Mouse (Mus musculus): ENCODE measurements around the gene Dab1. TPM values are rescaled to one million over a fixed set of nuclear protein-coding genes. Genes with fewer than 3 reads are reported as not detected.

The Dab1 gene
- polyA plus RNA-seq, 1 experiment from 2014 or later: 69.6 TPM

DNA sequence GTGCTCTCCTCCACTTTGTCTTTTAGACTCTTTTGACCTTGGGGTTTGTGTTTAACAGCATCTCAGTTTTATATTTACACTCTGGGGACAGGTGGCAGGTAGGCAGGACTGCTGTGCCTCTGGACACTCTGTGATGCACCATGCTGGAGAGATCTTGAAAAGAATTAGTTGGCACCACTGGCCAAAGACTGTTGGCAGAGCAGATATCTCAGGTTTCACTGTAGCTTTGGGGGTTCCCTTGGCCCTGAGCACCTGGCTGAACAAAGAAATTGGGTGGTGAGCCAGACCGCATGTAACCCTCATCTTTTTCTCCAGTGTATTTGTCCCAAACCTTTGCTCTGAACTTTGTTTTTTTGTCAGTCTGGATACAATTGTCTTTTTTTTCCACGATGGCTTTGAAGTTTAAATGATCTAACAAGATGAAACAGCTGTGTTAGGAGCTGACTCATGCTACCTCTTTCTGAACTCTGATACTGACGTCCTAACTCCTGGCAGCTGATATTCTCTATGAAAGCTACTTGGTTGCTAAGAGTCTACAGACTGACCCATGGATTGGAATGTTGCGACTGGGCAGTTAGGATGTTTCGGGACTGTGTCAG, 960.9 kb downstream of the Dab1 start:
- Histone ChIP-seq H3K4me2 (no peak overlapping the region), H3K4me3 (no peak overlapping the region), H3K27me3 (no peaks in the 10 kb centered on the region), H3K9ac (no peak overlapping the region), H3K9me3 (no peaks in the 10 kb centered on the region), H3K27ac (no peak overlapping the region), H3K36me3 (no peaks in the 10 kb centered on the region), H3K4me1 (replicated peaks) (peaks cover 14% of the 10 kb centered on the region)
- WGBS: 83% methylated on average over 5 of the region's 5 CpGs
- no peak for ATAC-seq (ENCODE audit: low FRiP score)

DNA sequence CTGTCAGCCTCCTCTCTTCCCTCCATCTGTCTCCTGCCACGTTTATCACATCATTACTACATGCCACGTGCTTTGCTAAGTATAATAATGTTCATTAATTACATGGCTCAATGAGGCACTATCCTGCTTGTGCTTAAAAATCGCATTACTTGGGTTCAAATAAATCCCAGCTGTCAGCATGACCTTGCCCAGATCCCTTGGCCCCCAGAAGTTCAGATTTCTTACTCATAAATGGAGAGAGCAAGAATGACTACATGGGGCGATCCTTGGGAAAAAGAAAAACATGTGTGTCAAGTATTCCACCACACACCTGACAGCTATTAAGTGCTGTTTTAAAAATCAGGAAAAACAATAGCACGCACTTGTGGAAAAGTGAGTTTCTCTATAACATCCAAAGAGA, 963.6 kb downstream of the Dab1 start:
- Histone ChIP-seq H3K9ac (no peak overlapping the region), H3K4me1 (replicated peaks) (peaks cover 14% of the 10 kb centered on the region), H3K4me2 (no peak overlapping the region), H3K9me3 (no peaks in the 10 kb centered on the region), H3K36me3 (no peaks in the 10 kb centered on the region), H3K4me3 (no peak overlapping the region), H3K27ac (no peak overlapping the region), H3K27me3 (no peaks in the 10 kb centered on the region)
- WGBS: 45% methylated on average over 5 of the region's 5 CpGs
- no peak for ATAC-seq (ENCODE audit: low FRiP score)

DNA sequence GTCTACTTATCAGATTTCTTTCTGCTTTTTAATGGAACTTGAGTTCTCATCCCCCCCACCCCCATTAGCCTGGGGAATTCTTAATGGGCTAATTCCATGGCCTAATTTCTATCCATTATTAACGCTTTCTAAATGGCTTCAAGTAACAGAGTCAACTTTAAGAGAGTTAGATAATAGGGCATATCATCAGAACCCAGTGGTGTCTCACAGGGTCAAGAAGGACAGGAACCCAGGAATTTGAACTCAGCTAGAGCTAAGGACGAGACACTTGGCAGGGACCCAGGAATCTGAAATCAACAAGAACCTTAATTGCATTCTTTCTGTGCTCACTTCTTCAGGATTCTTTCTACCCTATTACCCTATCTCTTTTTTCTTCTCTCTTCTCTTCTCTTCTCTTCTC, 968.7 kb downstream of the Dab1 start:
- Histone ChIP-seq H3K9ac (no peak overlapping the region), H3K4me3 (no peak overlapping the region), H3K27ac (no peak overlapping the region), H3K9me3 (no peaks in the 10 kb centered on the region), H3K4me1 (replicated peaks) (peaks cover 16% of the 10 kb centered on the region), H3K27me3 (no peaks in the 10 kb centered on the region), H3K36me3 (no peaks in the 10 kb centered on the region), H3K4me2 (no peak overlapping the region)
- ATAC-seq (ENCODE audit: low FRiP score): no peak
- 48% methylated on average over 2 of the region's 2 CpGs for WGBS

DNA sequence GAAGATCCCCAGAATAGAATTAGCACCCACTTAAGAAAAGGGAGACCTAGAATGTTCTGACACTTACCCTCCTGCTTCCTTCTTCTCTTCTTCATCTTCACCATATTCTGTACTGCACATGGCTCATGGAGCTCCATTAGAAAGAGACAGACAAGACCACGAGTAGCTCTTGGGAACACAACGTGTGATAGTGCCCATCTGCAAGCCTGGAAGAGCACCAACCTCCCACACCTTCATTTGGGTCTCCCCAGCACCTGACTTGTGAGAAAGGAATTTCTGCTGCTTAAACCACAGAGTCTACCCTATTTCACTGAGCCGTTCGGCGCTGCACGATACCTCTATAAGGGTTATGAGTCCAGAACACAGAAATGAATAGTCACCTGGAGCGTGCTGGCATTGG, 977.8 kb downstream of the Dab1 start:
- Histone ChIP-seq H3K4me2 (no peak overlapping the region), H3K27ac (no peak overlapping the region), H3K36me3 (no peaks in the 10 kb centered on the region), H3K4me3 (no peak overlapping the region), H3K4me1 (replicated peaks) (no peaks in the 10 kb centered on the region), H3K9ac (no peak overlapping the region), H3K9me3 (no peaks in the 10 kb centered on the region), H3K27me3 (no peaks in the 10 kb centered on the region)
- WGBS: 95% methylated on average over 7 of the region's 7 CpGs
- ATAC-seq (ENCODE audit: low FRiP score): no peak

DNA sequence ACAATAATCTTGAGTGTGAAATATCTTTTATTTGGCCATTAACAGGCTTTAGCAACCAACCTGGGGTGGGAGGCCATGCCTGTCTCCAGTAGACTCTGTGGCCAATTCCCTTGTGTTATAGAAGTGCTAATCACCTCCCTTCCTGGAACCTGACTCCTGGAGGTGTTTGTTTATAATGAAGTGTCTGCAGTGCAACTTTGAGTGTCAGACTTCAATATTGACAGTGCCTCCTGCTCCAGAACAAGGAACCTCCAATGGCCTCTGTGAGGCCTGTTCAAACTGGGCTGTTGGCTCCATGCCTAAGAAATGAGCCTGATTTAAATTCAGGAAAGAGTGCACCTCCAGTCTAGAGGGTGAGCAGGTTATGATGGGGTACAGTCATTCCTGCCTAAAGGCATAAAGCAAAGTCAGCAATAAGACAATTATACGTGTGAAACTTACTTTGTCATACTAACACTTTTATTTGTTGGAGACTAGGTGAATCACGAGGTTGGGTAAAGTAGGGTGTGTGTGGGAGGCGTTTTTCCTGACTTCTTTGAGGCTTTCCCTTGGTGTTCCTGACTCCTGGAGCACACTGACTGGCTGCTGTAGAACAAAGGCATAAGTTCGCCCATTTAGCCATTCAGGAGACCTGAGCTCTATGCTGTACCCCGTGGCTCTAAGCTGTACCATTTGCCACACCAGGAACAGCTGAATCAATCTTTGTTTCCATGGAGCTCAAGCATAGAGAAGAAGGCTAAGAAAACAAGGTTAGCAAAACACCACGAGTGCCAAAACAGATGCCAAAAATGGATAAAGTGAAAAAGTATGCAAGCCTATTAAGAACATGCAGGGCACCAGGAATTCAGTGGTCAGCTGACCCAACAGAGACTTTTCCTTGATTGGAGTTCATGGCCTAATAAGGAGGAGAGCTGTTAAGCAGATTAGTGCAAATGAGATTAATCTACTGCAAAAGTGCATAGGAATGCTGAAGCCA, 978.6 kb downstream of the Dab1 start:
- Histone ChIP-seq H3K9ac (no peak overlapping the region), H3K36me3 (no peaks in the 10 kb centered on the region), H3K4me2 (no peak overlapping the region), H3K4me3 (no peak overlapping the region), H3K27me3 (no peaks in the 10 kb centered on the region), H3K9me3 (no peaks in the 10 kb centered on the region), H3K4me1 (replicated peaks) (no peaks in the 10 kb centered on the region), H3K27ac (no peak overlapping the region)
- 72% methylated on average over 6 of the region's 6 CpGs for WGBS
- no peak for ATAC-seq (ENCODE audit: low FRiP score)

DNA sequence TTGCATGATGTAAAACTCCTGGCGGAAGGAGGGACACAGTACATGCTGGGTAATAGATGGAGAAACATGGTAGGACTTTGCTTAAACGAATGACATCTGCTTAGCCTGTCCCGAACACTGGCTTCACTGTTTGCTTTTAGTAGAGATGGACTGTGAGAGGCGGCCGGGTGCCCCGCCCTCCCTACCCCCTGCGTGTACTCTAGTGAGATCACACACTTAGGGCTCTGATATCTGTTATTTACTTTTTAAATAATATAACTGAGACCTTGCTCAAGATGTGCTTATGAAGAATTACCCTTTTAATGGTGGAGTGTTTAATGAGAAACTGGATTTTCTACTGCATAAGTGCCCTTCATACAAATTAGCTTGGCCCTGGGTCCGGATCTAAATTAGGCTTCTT, 983.6 kb downstream of the Dab1 start:
- Histone ChIP-seq H3K9ac (no peak overlapping the region), H3K4me2 (no peak overlapping the region), H3K4me1 (replicated peaks) (peaks cover 10% of the 10 kb centered on the region), H3K27me3 (no peaks in the 10 kb centered on the region), H3K4me3 (no peak overlapping the region), H3K36me3 (no peaks in the 10 kb centered on the region), H3K9me3 (no peaks in the 10 kb centered on the region), H3K27ac (no peak overlapping the region)
- WGBS: 83% methylated on average over 8 of the region's 8 CpGs
- no peak for ATAC-seq (ENCODE audit: low FRiP score)

DNA sequence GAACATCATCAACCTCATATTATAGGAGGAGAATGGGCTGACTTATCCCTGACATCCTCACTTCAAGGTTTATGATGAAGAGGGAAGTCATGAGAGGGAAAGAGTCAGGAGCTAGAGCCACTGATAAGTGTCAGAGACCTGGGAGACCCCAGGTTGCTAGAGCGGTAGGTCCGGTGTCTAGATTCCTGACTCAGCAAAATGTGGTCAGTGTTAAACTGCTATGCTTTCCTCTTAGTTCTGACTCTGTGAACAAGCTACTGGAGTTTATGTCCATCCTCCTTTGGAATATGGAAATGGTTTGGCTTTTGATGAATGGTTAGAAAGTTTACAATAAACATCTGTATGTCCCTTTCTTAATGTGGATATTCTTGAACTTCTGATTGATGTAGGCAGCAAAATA, 985.1 kb downstream of the Dab1 start:
- Histone ChIP-seq H3K4me1 (replicated peaks) (peaks cover 11% of the 10 kb centered on the region), H3K9me3 (no peaks in the 10 kb centered on the region), H3K4me2 (no peak overlapping the region), H3K27me3 (no peaks in the 10 kb centered on the region), H3K4me3 (no peak overlapping the region), H3K9ac (no peak overlapping the region), H3K36me3 (no peaks in the 10 kb centered on the region), H3K27ac (no peak overlapping the region)
- WGBS: 97% methylated on average over 2 of the region's 2 CpGs
- ATAC-seq (ENCODE audit: low FRiP score): no peak

DNA sequence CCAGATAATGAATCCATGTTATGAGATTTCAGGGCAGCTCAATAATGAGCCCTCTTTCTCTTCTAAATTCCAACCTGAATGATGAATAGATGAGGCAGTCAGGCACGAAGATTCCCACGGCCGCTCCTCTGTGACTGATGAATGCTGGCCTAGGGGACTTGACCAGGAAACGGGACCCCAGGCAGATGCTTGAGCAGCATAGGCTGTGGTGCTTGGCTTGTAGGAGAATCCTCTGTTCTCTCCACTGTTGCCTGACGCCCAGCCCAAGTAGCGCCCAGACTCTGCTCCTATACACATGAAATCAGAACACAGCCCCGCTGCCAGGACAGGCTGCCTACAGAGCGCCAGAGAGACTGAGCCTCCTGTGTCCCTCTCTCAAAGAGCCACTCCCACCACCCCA, 987.7 kb downstream of the Dab1 start:
- no peaks in the 10 kb centered on the region for H3K9me3 ChIP-seq
- no peaks in the 10 kb centered on the region for H3K36me3 ChIP-seq
- ATAC-seq (ENCODE audit: low FRiP score): no peak
- no peaks in the 10 kb centered on the region for H3K27me3 ChIP-seq
- H3K4me1 ChIP-seq (replicated peaks): peaks cover 11% of the 10 kb centered on the region
- H3K4me2 ChIP-seq: no peak overlapping the region
- peak overlapping the region; percentile 15; the same call in 1 of the 2 replicates for H3K27ac ChIP-seq
- no peak overlapping the region for H3K9ac ChIP-seq
- WGBS: 19% methylated on average over 8 of the region's 8 CpGs
- H3K4me3 ChIP-seq: no peak overlapping the region

DNA sequence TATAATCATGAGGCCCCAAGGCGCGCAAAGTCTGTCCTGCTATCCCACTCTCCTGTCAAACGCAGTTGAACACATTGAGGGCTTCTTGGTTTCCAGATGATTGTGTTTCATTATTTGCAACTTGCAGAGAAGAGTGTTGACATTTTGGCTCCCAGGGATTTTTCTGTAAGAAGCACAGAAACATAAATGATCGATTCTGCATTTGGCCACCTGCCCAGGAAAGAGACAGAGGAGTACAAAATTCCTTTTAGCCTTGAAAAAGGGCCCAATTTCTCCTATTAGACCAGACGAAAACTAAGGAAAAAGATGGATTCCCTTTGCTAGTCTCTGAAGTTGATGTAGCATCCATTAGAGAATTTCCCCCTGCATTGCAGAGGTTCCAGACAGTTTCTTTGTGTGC, 988.5 kb downstream of the Dab1 start:
- no peak overlapping the region for H3K9ac ChIP-seq
- 68% methylated on average over 5 of the region's 5 CpGs for WGBS
- no peak overlapping the region for H3K4me3 ChIP-seq
- no peaks in the 10 kb centered on the region for H3K36me3 ChIP-seq
- 0 out of 2 replicates have a peak overlapping the region, but pooled peaks have one; percentile 15 for H3K27ac ChIP-seq
- peaks cover 11% of the 10 kb centered on the region for H3K4me1 ChIP-seq (replicated peaks)
- no peak for ATAC-seq (ENCODE audit: low FRiP score)
- no peak overlapping the region for H3K4me2 ChIP-seq
- no peaks in the 10 kb centered on the region for H3K27me3 ChIP-seq
- no peaks in the 10 kb centered on the region for H3K9me3 ChIP-seq

DNA sequence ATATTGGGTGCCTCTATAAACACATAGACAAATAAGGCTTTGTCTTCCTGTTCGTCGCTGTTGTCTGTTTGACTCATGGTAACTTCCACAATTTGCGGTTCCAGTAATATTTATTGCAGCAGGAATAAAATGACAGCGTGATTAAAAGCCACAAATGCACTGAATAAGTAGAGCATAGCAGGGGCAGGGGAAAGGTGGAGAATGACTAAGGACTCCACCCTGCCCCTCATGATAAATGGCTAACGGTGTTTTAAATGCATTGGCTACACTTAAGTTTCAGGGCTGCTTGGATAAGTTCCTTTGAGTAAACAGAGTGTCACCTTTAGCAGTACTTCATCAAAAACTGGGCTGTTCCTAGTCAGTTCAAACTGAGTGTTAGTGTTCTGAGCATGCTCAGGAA, 1000.3 kb downstream of the Dab1 start:
- Histone ChIP-seq H3K27ac (no peak overlapping the region), H3K4me1 (replicated peaks) (no peaks in the 10 kb centered on the region; the same call in 1 of the 2 replicates), H3K4me2 (no peak overlapping the region), H3K4me3 (no peak overlapping the region), H3K27me3 (no peaks in the 10 kb centered on the region), H3K9me3 (no peaks in the 10 kb centered on the region), H3K9ac (no peak overlapping the region), H3K36me3 (no peaks in the 10 kb centered on the region)
- 83% methylated on average over 5 of the region's 5 CpGs for WGBS
- no peak for ATAC-seq (ENCODE audit: low FRiP score)

DNA sequence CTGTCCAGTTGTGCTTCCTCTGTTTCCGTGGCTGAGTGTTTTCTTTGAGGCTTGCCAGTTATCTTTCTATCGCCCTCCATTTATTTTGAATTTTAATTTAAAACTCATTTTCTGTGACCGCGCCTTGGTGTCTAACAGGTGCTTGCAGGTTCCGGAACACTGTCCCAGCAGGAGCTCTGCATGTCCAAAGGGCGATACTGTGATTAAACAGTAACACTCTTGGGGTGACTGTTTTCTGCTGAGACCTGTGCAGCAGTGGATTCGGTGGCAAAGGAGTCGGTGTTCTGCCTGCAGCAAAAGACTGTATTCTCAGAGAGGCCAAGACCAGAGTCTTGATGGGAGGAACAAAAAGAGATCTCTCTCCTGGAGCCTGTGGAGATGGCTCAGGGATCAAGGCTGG, 1006.2 kb downstream of the Dab1 start:
- no peak for ATAC-seq (ENCODE audit: low FRiP score)
- no peak overlapping the region for H3K27ac ChIP-seq
- H3K4me2 ChIP-seq: no peak overlapping the region
- no peak overlapping the region for H3K4me3 ChIP-seq
- no peaks in the 10 kb centered on the region for H3K9me3 ChIP-seq
- H3K4me1 ChIP-seq (replicated peaks): no peaks in the 10 kb centered on the region
- no peaks in the 10 kb centered on the region for H3K27me3 ChIP-seq
- whole genome bisulfite sequencing: 81% methylated on average over 8 of the region's 8 CpGs
- H3K9ac ChIP-seq: no peak overlapping the region
- no peaks in the 10 kb centered on the region for H3K36me3 ChIP-seq

DNA sequence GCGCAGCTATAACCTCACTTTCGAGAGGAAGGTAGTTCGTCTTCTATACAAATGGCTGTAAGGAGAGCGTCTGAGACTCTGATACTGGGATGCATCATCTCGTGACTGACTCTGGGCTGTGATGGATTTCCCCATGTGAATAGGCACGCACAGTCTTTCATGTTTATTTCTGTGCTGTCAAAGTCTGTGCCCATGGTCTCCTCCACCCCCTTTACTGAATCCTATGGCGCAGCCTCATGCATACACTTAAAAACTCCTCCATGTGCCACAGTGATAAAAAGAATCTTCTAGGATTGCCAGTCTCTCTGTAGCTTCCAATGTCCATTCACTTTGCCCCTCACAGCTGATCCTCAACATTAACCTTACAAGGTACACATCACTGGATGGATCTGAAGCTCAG, 1009.5 kb downstream of the Dab1 start:
- no peaks in the 10 kb centered on the region for H3K27me3 ChIP-seq
- no peaks in the 10 kb centered on the region for H3K9me3 ChIP-seq
- H3K4me1 ChIP-seq (replicated peaks): peaks cover 11% of the 10 kb centered on the region
- WGBS: 71% methylated on average over 7 of the region's 7 CpGs
- ATAC-seq (ENCODE audit: low FRiP score): no peak
- no peak overlapping the region for H3K4me2 ChIP-seq
- no peak overlapping the region for H3K9ac ChIP-seq
- H3K4me3 ChIP-seq: no peak overlapping the region
- H3K36me3 ChIP-seq: no peaks in the 10 kb centered on the region
- no peak overlapping the region for H3K27ac ChIP-seq

DNA sequence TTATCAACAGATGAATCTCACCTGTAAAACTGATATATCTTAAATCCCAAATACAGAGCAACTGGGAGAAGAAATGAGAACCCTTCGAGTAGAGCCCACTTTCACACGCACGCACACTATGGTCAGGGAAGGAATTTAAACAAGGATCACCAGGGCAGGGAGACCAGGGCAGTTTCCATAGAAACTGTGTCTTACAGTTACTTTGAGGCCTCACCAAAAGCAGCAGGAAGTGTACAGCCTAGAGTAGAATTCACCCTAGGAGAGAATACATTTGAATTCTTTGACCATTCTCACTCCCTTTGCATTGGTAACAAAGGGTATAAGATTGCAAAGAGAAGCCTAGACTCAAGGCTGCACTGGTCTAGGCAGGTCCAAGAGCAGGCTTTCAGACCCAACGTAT, 1017.9 kb downstream of the Dab1 start:
- no peak for ATAC-seq (ENCODE audit: low FRiP score)
- Histone ChIP-seq H3K4me2 (no peak overlapping the region), H3K27ac (no peak overlapping the region), H3K4me1 (replicated peaks) (peaks cover 24% of the 10 kb centered on the region), H3K4me3 (no peak overlapping the region), H3K9ac (no peak overlapping the region), H3K9me3 (no peaks in the 10 kb centered on the region), H3K36me3 (no peaks in the 10 kb centered on the region), H3K27me3 (no peaks in the 10 kb centered on the region)
- 69% methylated on average over 4 of the region's 4 CpGs for WGBS
